ENCODE assay signal across 19 mouse cellular contexts in the genomic region with DNA sequence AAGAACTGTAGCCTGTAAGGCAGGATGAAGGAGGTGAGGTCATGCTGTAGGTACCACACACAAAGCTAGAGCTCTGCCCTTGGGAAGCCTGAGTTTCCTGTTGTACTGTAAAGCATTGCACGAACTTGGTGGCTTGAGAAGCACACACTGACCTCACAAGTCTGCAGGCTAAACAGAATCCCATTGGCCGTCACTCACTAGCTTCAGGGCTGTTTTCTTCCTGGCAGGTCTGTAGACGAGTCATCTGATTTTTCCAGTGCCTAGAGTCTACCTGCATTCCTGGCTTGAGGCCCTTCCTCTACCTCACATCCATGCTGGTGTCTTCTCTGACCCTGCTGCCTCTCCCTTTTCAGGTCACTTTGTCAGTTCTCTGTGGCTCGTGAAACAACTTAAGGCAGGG.
"Had no signal": no experiment of that assay in that cellular context is flagged by ENCODE, and none has a peak within 500 bp of the region (broad histone marks: within the 10 kb centered on the region; RNA-seq: fewer than 3 reads in every experiment).

No protein-coding gene starts in this region.

- H3K27me3 ChIP-seq: midbrain, embryonic 12.5 days; neural tube, embryonic 13.5 days; neural tube, embryonic 15.5 days had no signal

- ATAC-seq: midbrain, embryonic 16.5 days had no signal

- H3K4me1 ChIP-seq: midbrain, embryonic 10.5 days; midbrain, embryonic 12.5 days; neural tube, embryonic 13.5 days had no signal

- H3K4me3 ChIP-seq: midbrain, embryonic 10.5 days; midbrain, embryonic 12.5 days; myocyte; neural tube, embryonic 13.5 days; neural tube, embryonic 15.5 days had no signal

- DNase-seq: lung, adult 18-20 months; lung, embryonic 14.5 days; lung, postnatal 10 days; lung, postnatal 4 days; midbrain, embryonic 14.5 days; retina, postnatal 1 day; right cerebral cortex, adult 18-20 months; right cerebral cortex, postnatal 25 days; right cerebral cortex, postnatal 4 days; spleen, adult 18-20 months; thymus, adult 2 months; thymus, postnatal 25 days; thymus, postnatal 4 days had no signal

- H3K9ac ChIP-seq: lung, embryonic 14.5 days; midbrain, embryonic 12.5 days; neural tube, embryonic 13.5 days; neural tube, embryonic 15.5 days had no signal

- H3K27ac ChIP-seq: midbrain, embryonic 10.5 days; midbrain, embryonic 12.5 days; neural tube, embryonic 13.5 days; neural tube, embryonic 15.5 days had no signal

- H3K4me2 ChIP-seq: lung, embryonic 14.5 days; midbrain, embryonic 12.5 days; neural tube, embryonic 13.5 days; neural tube, embryonic 15.5 days had no signal

- H3K9me3 ChIP-seq: midbrain, embryonic 10.5 days; midbrain, embryonic 12.5 days; neural tube, embryonic 13.5 days; neural tube, embryonic 15.5 days had no signal
